Mouse (Mus musculus): ENCODE results near the gene Tnik.

Tnik gene

DNA sequence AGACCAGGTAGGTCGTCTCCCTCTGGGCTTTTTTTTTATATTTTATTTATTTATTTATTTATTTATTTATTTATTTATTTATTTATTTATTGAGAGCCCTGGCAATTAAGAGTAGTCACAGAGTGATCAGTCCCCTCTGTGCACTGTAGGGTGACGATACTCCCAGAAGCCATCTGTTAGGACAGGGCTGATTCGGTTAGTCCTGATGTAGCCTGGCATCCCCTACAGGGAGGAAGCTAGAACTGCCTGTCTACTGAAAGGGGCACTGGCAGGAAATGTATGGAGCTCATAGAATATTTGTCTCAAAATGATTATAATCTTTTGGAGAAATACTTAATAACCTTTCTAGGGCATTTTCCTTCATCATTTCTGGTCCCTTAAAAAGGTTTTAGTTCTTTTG is 147.3 kb downstream of the Tnik start:
- no peak for DNase-seq

DNA sequence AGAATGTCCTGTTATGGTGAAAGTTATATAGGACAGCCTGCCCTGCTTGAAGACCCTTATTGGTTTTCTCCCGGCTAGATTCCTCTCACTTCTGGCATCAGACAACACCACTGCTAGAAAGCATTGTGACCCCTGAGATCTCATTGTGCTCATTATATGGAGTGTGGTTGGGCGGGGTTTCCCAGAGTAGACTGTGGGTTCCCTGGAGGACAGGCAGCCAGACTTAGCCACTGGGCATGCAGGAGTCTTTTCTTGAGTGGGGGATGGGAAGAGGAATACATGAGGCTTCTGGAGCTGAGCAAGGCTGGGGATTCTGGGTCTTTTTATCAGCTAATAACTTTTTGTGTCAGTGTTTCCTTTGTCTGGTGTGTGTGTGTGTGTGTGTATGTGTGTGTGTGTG is 153.0 kb downstream of the Tnik start:
- no peak for DNase-seq

DNA sequence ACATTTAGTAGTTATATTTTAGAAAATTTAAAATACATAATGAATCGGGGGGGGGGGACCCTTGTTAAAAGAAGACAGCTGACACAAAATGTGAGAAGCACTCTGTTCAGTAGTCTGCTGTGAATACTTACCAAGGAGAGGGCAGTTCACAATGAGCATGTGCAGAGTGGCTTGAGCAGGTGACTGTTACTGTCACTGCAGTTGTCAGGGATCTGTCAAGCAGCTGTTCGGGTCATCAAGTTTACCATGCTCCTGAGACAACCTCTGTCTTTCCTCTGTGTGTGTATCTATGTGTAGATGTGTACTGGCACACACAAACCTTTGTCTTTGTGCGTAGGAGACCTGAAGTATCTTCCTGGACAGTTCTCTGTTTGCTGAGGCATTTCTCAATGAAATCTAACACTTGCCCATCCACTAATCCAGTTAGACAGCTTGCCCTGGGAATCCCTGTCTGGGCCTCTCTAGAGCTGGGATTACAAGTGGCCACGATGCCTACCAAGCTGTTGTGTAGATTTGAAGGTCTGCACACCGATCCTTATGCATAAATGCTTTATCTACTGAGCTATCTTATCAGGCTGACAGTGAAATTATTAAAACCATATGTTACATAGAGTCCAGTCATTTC is 154.2 kb downstream of the Tnik start:
- DNase-seq = no peak

DNA sequence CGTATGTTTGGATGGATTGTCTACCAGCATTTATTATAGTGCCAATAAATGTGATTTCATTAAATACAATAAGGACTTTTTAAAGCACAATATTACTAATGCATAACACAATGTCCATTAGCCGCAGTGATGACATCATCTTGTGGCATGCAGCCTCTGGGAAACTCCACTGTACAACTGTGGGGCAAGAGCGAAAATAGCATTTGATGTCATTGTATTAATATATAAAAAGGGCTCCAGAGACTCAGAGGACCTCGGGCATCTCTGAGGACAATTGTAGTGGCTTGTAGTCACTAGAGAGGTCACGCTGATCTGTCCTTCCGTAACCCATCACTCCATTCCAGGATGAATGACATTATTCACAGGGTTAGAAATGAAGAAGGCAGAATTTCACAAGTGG is 157.2 kb downstream of the Tnik start:
- no peak for DNase-seq

DNA sequence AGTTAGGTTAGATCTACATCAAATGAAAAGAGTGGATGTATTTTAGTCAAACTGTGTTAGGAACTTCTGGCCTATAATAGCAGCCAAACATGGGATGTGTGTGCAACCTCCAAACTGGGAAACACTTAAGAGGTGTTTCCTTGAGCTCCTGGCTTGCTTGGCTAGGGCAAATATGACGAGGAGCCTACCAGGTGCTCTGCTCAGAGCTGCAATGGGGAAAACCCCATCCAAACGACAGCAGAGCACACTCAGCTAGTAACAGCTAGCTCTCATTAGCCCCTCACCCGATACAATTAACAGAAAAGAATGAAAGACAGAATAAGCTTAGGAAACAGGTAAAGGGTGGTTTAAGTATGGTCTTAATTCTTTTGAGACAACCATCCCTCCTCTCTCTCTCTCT is 157.7 kb downstream of the Tnik start:
- DNase-seq = no peak

DNA sequence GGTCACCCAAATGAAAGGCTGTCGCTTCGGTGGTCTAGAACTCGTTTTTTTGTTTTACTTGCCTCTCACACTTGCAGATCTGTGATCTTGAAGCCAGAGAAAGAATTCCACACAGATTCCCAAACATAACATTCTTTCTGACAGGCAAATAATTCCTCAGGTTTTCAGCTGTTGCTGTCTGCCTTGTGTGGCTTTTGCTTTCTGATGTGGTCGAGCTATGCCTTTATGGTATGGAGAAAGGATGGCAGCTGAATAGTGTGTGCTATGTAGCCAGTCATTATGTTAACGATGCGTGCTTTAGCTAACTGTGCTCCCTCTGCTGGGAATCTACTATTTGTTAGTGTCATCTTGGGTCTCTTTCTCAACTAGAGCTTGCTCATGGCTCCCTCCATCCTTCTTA is 158.8 kb downstream of the Tnik start:
- no peak for DNase-seq

DNA sequence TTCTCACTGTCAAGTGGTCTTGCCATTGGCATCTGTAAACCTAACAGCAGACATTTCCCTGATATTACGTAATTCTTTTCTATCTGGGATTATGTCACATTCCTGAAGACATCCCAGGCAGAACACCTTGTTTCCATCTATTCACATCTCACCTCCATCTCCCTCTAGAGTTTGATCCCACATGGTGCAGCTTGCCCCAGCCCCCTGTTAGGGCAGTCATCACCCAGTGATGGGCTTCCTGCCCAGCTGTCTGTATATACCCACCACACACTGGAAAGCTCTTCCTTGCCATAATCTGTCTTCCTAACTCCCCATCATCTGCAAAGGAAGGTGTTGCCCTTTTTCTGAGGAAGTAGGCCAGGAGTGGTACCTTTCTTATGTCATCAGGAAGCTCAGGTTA is 159.2 kb downstream of the Tnik start:
- no peak for DNase-seq

DNA sequence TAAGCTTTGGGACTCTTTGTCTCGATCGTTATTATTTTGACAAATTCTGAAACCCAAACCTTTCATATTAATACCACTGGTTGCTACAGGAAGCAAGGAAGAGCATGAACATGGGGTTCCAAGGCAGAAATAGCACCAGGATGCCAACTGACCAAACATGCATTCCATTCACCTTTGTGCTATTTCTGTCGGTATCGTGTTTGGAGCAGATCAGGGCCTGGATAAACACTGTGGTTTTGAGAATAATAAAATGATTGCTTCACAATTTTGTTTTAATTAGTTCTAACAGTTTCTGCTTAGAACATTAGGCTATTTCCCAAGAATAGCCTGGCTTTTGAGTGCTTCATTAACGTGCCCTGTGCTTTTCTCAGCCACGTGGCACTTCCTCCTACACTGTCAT is 162.9 kb downstream of the Tnik start:
- DNase-seq = no peak

DNA sequence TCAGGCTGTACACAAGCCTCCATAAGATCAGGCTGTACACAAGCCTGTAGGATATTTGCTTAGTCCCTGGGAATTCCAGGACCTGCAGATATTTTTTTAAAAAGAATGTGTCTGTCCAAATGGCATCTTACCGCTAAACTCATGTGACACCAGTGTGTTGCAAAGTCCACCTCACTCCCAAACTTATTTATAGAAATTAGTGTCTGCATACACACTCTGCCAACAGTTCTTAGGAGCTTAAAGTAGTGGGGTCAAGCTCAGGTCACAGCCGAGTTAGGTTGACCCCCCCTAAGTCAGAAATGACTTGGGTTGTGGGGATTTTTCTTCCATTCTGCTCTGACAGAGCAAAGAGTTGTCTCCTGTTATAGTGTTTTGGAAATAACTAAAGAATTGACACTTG is 168.4 kb downstream of the Tnik start:
- no peak for DNase-seq

DNA sequence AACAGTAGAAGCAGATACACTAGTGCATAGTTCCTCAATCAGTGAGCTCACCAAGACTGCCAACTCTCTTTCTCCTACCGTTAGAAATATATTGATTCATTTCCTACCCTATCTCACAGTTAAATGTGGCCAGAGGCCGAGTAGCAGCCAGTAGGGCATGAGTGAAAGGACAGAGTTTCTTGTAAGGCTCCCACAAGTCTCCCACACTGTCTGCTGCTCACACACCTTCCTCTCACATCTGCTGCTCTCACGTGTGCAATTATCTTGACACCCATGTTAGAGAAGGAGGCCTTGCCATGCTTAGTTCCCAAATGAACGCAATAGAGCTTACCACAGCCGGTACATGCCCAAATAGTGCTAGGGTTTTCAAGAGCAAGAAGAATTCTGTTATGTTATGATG is 169.3 kb downstream of the Tnik start:
- DNase-seq = no peak

DNA sequence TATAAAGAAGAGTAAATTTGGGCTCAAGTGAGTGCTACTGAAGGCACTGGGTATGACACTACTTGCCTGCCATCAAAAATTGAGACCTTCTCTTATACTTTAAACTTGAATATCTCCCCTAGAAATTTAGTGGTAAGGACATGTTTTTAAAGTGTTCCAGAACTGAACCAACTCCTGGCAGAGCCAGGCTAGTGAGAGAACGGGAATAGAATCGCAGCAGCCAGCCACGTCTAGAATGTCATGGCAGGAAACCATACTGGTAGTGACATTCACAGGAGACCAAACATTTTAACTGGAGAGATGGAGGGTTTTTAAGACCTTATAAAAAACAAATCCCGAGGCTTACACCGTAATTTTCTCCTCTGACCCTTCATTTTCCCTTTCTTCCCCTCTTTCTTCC is 172.5 kb downstream of the Tnik start:
- DNase-seq = no peak

DNA sequence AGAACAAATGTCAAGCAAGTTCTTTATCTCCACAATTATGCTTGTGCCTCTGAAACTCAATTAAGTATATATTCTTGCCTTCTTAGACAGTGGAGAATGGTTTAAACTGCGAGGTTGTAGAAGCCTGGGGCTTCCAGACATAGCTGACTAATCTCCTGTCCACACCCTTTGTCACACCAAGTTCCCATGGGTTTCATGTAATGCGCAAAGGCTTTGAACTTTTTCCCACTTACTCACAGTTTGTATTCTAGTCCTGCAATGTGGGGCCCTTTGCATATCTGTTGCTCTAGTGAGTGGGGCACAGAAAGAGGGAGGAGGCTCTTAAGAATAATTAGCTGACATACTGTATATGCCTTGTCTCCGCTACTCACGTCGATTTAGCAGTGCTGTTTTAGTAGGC is 174.4 kb downstream of the Tnik start:
- DNase-seq = no peak

DNA sequence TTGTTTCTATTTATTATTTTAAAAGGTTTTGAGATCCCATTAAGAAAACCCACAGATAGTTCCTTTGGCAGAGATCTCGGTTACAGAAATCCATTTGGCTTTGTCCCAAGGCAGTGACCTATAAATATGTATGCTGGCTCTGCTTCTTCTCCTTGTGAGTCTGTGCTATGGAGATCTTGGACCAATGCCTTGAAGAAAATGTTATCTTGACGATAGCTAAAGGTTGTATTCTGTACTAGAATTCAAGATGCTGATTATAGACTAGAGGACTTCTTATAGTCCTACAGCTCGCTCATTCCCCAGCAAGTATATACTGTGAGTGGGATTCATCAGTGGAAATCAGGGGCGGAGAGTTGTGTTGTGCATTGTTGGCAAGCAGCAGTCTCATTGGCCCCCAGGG is 178.5 kb downstream of the Tnik start:
- peak; percentile 44 for DNase-seq

DNA sequence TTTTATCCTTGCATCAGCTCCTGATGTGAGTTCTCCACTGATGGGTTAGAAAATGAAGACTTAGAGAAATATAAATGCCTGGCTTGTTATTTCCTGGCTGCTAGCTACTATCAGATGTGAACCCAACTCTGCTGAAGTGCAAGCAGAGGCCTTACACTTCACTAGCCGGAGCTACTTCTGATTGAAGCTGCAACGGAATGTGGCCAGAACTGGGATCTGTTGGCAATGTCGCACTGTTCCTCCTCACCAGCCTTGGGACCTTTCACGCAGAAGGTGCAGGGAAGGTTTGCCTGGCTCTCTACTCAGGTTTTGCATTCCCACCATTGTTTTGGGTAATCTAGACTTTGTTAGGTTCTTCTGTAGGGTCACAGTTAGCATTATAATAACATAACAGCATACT is 179.1 kb downstream of the Tnik start:
- DNase-seq = no peak

DNA sequence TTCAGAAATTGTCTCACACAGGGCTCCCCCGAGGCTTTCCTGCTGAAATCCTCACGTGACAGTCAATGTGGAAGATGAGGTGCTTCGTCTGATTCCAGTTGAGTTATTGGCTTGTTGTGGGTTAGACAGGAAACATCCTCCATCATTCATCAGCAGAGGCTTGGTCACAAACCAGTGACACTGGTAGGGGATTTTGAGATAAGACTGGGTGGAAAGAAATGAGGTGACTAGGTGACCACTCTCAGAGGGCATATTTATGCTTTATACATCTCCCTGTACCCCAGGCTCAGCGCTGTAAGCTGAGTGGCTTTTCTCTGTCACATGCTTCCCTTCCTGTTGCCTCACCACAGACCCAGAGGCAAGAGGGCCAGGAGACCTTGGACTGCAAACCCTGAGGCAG is 184.9 kb downstream of the Tnik start:
- no peak for DNase-seq

DNA sequence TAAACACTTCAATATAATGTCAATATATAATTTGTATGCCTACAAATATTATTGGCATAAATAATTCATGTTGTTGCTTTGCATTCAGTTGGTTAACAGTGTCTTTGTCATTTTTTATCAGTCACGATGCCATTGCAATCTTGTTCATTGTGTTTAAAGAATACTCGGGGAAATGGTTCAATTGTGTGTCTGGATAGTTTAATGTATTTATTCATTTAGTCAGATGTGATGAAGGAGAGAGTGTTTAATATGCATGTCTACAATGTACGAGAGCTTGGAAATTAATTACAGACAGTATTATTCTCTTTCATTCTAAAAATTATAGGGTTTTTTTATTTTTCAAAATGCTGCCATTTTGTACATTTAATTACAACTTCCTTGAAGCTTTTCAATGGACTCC is 190.4 kb downstream of the Tnik start:
- no peak for DNase-seq

DNA sequence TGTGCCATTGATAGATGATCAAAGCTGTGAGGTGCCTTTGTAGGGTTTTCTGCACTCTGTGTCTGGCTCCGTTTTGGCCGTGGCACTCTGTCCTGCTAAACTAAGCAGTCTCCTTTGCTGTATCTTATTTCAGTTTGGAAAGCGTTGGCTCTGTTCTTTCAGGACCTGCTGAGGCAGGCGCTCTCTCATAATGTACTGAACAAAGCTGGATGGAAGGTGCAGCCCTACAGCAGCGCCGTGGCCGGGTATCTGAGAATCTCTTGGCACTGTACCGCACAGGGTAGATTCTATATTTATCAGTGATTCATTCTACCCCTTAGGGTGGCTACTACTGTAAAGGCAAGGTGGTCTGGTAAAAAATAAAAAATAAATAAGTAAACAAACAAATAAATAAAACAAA is 193.8 kb downstream of the Tnik start:
- no peak for DNase-seq

DNA sequence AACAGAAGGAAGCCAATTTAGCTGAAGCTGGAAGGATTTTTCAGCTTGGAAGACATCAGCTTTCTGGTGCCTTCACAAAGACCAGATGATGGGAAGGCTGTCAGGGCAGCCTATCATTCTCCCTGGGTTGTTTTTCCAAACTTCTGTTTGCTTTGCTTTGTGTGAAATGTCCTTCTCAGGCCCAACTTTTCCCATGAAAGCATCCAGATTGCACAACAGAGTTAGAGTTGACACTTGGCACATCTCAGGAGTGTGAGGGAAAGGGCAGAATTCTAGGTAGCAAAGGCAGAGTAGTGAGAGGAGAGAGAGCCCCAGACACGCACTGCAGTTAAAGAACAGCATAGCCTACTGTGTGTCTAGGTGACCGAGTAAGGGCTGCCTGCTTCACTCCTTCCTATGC is 194.5 kb downstream of the Tnik start:
- no peak for DNase-seq

DNA sequence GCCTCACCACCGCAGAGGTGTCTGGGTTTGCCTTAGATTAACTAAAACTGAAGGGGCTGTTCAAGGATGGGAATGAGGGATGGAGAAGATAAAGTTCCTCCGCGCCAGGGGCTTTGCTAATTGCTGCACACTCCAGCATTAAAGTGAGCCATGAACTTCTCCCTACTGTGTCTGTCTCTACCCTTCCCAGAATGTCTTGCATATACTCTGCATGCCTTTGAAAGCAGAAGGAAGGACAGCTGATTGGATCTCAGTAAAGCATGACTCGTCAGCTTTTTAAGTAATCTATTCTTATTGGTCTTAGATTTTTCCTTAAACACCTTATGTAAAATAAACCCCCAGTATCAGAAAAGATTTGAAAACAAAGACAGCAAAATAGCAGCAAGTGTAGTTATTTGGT is 203.7 kb downstream of the Tnik start:
- DNase-seq = no peak

DNA sequence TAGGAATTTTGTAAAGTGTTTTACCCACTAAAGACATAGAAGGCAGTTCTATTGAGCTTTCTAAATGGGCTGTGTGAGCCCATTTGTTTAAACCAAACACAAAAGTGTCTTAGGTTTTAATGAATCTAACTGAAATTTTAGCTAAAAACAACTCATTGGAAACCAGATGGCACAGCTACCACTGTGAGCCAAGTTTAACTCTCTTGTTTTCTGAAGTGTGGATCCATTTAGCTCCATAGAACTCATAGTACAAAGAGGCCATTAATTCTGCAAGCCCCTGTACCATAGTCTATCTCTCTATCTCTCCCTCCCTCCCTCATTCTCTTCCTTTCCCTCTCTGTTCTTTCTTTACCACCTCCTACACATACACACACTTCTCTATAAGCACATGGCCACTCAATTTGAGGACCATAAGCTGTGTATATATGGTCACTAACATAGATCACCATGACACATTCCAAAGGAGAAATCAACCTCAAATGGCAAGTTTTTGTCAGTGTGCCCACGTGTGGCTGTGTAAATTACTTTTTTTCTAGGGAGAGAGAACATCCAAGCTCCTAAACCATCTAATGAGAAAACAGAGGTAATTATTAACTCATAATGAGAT is 204.2 kb downstream of the Tnik start:
- DNase-seq = no peak

DNA sequence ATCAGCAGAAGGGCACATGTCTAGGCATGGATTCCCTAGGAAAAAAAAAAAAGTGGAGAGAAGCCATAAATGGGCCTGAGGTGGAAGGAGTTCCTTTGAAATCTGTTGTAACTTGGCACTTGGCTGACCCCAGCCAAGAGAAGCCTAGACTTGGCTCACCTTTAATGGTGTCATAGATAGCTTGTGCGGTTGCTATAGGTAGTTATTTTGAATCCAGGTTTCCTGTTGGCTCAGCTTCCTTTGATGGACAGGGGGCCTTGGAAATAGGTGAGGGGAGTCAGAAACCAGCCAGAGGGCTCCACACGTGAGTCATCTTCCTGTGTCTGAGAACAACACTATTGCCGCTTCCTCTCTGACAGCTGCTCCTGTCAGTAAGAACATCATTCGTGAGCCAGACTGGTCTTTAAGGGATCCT is 204.9 kb downstream of the Tnik start:
- DNase-seq = no peak

DNA sequence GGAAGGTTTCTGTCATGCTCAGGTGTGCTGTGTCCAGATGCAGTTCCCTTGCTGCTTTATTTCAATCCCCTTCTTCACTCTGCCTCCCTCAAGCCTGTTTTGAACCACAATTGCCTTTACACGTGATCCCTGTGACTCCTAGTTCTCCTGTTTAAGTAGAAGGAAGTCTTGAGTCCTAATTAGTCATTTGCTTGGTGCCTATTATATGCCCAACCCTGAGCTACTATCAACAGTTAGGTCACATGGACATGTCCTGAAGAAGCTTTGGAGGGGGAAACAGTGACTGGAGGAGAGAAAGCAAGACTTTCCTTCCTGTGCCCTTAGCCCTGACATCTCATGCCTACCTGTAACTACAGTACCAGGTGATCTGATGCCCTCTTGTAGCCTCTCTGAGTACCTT is 210.4 kb downstream of the Tnik start:
- no peak for DNase-seq

DNA sequence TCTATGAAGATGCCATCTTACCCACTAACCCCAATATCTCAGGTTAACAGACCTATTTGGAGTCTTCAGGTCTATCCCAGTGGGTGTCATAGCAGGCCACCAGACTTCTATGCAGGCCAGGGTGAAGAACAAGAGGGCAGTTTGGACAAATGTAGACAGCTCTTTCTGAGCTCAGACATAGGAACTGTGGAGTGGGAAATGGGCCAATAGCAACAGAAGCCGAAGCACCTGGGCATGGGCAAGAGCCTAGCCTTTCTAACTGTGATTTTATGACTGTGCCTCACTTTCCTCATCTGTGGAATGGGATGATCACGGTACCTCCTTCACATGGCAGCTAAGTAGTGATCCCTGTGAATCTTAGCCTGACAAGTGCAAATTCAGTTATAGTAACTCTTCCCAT is 214.4 kb downstream of the Tnik start:
- DNase-seq = no peak

DNA sequence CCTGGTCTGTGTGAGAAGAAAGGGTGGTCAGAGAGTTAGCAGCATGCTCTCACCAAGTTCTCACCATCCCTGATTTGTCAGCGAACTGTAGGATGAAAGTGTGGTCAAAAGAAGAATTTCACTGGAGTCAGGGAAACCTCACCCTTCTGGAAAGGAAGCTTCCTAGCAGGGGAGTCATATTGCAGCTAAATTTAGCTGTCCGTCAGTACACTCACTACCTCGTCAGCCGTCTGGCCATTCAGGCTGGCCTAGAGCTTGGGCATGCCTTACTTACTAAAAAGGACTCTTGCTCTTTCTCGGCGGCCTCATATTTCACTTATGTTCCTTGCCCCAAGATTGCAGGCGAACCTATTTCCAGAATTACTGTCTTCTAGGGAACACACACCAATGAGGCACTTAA is 222.7 kb downstream of the Tnik start:
- peak; percentile 29 for DNase-seq

DNA sequence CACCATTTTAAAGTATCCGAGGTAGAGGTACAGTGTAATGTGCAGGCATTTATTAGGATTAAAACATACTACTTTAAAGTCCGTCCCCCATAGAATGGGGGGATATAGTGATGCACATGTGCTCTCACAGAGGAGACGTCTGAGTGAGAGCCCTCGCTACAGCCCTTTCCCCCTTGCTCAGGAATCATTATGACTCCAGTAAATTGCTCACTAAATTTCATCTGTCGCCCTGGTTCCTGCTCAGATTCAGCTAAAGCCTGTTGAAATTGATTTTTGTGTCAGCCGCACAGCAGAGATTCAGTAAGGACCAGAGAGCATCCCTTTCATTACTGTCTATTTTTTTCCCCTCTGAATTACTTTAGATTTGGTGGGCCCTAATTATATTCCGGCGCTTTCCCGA is 224.4 kb downstream of the Tnik start:
- no peak for DNase-seq

Measured in cerebellum, adult 8-10 months (tissue).